Mouse (Mus musculus): ENCODE results near the gene Pard3.

Gene Pard3

GRCm38 (mm10) chr8:127063551-127064360 lies at the start of gene Pard3:
Gene Pard3, plus strand, starts transcription at chr8:127063893.
- peak; percentile 61 for DNase-seq (ENCODE audit: low spot score)

- no peak for DNase-seq (ENCODE audit: low spot score)
Measured at GRCm38 (mm10) chr8:127021830-127022229, 41.9 kb upstream of the Pard3 start.

GRCm38 (mm10) chr8:127025256-127025717 lies 38.4 kb upstream of the Pard3 start:
- no peak for DNase-seq (ENCODE audit: low spot score)

GRCm38 (mm10) chr8:127025775-127026174 lies 37.9 kb upstream of the Pard3 start:
- no peak for DNase-seq (ENCODE audit: low spot score)

GRCm38 (mm10) chr8:127031476-127031875 lies 32.2 kb upstream of the Pard3 start:
- no peak for DNase-seq (ENCODE audit: low spot score)

GRCm38 (mm10) chr8:127038928-127039327 lies 24.8 kb upstream of the Pard3 start:
- peak; percentile 57 for DNase-seq (ENCODE audit: low spot score)

GRCm38 (mm10) chr8:127049996-127050395 lies 13.7 kb upstream of the Pard3 start:
- DNase-seq (ENCODE audit: low spot score): no peak

- DNase-seq (ENCODE audit: low spot score): no peak
Measured at GRCm38 (mm10) chr8:127052132-127052531, 11.6 kb upstream of the Pard3 start.

- no peak for DNase-seq (ENCODE audit: low spot score)
Measured at GRCm38 (mm10) chr8:127055081-127055480, 8.6 kb upstream of the Pard3 start.

GRCm38 (mm10) chr8:127058759-127059158 lies 4.9 kb upstream of the Pard3 start:
- DNase-seq (ENCODE audit: low spot score): no peak

- no peak for DNase-seq (ENCODE audit: low spot score)
Measured at GRCm38 (mm10) chr8:127059826-127060225, 3.9 kb upstream of the Pard3 start.

- peak; percentile 21 for DNase-seq (ENCODE audit: low spot score)
Measured at GRCm38 (mm10) chr8:127064361-127065112, 844 bp downstream of the Pard3 start.

GRCm38 (mm10) chr8:127065113-127065473 lies 1.4 kb downstream of the Pard3 start:
- no peak for DNase-seq (ENCODE audit: low spot score)

GRCm38 (mm10) chr8:127065791-127066190 lies 2.1 kb downstream of the Pard3 start:
- DNase-seq (ENCODE audit: low spot score): no peak

GRCm38 (mm10) chr8:127066501-127066900 lies 2.8 kb downstream of the Pard3 start:
- no peak for DNase-seq (ENCODE audit: low spot score)

GRCm38 (mm10) chr8:127068719-127069118 lies 5.0 kb downstream of the Pard3 start:
- DNase-seq (ENCODE audit: low spot score): no peak

- no peak for DNase-seq (ENCODE audit: low spot score)
Measured at GRCm38 (mm10) chr8:127070225-127070624, 6.5 kb downstream of the Pard3 start.

GRCm38 (mm10) chr8:127073052-127073618 lies 9.4 kb downstream of the Pard3 start:
- DNase-seq (ENCODE audit: low spot score): no peak

GRCm38 (mm10) chr8:127076511-127076910 lies 12.8 kb downstream of the Pard3 start:
- DNase-seq (ENCODE audit: low spot score): no peak

GRCm38 (mm10) chr8:127079244-127079805 lies 15.6 kb downstream of the Pard3 start:
- DNase-seq (ENCODE audit: low spot score): no peak

GRCm38 (mm10) chr8:127081297-127081696 lies 17.6 kb downstream of the Pard3 start:
- no peak for DNase-seq (ENCODE audit: low spot score)

- DNase-seq (ENCODE audit: low spot score): no peak
Measured at GRCm38 (mm10) chr8:127082486-127082885, 18.8 kb downstream of the Pard3 start.

GRCm38 (mm10) chr8:127084565-127084964 lies 20.9 kb downstream of the Pard3 start:
- no peak for DNase-seq (ENCODE audit: low spot score)

Data from layer of hippocampus, adult 11-12 months (tissue).